Mouse (Mus musculus) adrenal gland, postnatal 25 days (tissue): ENCODE data around the gene Cryab. TPM values are rescaled to one million over a fixed set of nuclear protein-coding genes. Genes with fewer than 3 reads are reported as not detected.

Source experiments
- DNase-seq: peaks from one replicate; pipeline ENCODE4 v3.0.0; 2021; ENCODE audit warnings: mixed read lengths
- long read RNA-seq: library from polyadenylated mRNA; stranded (forward); transcript quantifications from one replicate; pipeline ENCODE4 v2.0.0, GENCODE M21; 2021
- total RNA-seq: library from RNA; stranded (reverse); gene quantifications from 2 replicates; pipeline ENCODE4 v1.2.3, GENCODE M21; 2021

Gene Cryab
- 21.0 and 21.2 TPM in 2 replicates for total RNA-seq
- long read RNA-seq, transcript Cryab-201 (3 exons, 946 nt): major isoform, 23 of 36 reads
- long read RNA-seq, partial matches to known transcripts: 1 of 36 reads
- long read RNA-seq, other reads (novel, unspliced or antisense): 6 of 36 reads

GRCm38 (mm10) chr9:50751323-50751722, at the start of gene Cryab:
Cryab (plus strand) TSS chr9:50751325.
- no peak for DNase-seq

- DNase-seq: no peak
Observed at GRCm38 (mm10) chr9:50704907-50705306, 46.2 kb upstream of the Cryab start.

- peak; percentile 51 for DNase-seq
Observed at GRCm38 (mm10) chr9:50709108-50709507, 42.0 kb upstream of the Cryab start.

GRCm38 (mm10) chr9:50711337-50711736, 39.8 kb upstream of the Cryab start:
- no peak for DNase-seq

- DNase-seq: no peak
Observed at GRCm38 (mm10) chr9:50714188-50714587, 36.9 kb upstream of the Cryab start.

- no peak for DNase-seq
Observed at GRCm38 (mm10) chr9:50718878-50719277, 32.2 kb upstream of the Cryab start.

GRCm38 (mm10) chr9:50721061-50721460, 30.1 kb upstream of the Cryab start:
- DNase-seq: peak; percentile 29

GRCm38 (mm10) chr9:50722451-50722911, 28.6 kb upstream of the Cryab start:
- DNase-seq: no peak

GRCm38 (mm10) chr9:50723406-50723805, 27.7 kb upstream of the Cryab start:
- DNase-seq: peak; percentile 78

- DNase-seq: no peak
Observed at GRCm38 (mm10) chr9:50724147-50724546, 27.0 kb upstream of the Cryab start.

- DNase-seq: no peak
Observed at GRCm38 (mm10) chr9:50724661-50725330, 26.3 kb upstream of the Cryab start.

- DNase-seq: no peak
Observed at GRCm38 (mm10) chr9:50725921-50726590, 25.1 kb upstream of the Cryab start.

GRCm38 (mm10) chr9:50727171-50727924, 23.8 kb upstream of the Cryab start:
- DNase-seq: peak; percentile 17

- peak; percentile 74 for DNase-seq
Observed at GRCm38 (mm10) chr9:50727925-50728651, 23.0 kb upstream of the Cryab start.

GRCm38 (mm10) chr9:50729600-50729999, 21.5 kb upstream of the Cryab start:
- no peak for DNase-seq

- DNase-seq: no peak
Observed at GRCm38 (mm10) chr9:50732560-50732959, 18.6 kb upstream of the Cryab start.

GRCm38 (mm10) chr9:50734989-50735388, 16.1 kb upstream of the Cryab start:
- DNase-seq: peak; percentile 32

- DNase-seq: peak; percentile 94
Observed at GRCm38 (mm10) chr9:50738914-50739870, 11.9 kb upstream of the Cryab start, which contains the start of gene Dixdc1. Dixdc1 (minus strand) TSS chr9:50739517.

- no peak for DNase-seq
Observed at GRCm38 (mm10) chr9:50740867-50741784, 10.0 kb upstream of the Cryab start.

- no peak for DNase-seq
Observed at GRCm38 (mm10) chr9:50742261-50742660, 8.9 kb upstream of the Cryab start.
